Mouse (Mus musculus): ENCODE measurements around the gene Olfr1254. TPM values are rescaled to one million over a fixed set of nuclear protein-coding genes. Genes with fewer than 3 reads are reported as not detected.

The Olfr1254 gene
- polyA plus RNA-seq (2015; fragmentation: Nextera tagmentation; extraction: Ambion mirVana), result not detected in 2 replicates

GRCm38 (mm10) chr2:89793519-89793918 lies at the start of gene Olfr1254:
Olfr1254 (minus strand) TSS chr2:89793619.
- Histone ChIP-seq H3K9ac (replicated peaks) (no peak within 1 kb of the TSS), H3K4me3 (replicated peaks) (no peak within 1 kb of the TSS), H3K27me3 (no peaks in the 10 kb centered on the region), H3K4me2 (replicated peaks) (no peak within 1 kb of the TSS), H3K36me3 (no peaks in the 10 kb centered on the region), H3K4me1 (replicated peaks) (no peaks in the 10 kb centered on the region), H3K27ac (no peak within 1 kb of the TSS), H3K9me3 (no peaks in the 10 kb centered on the region)
- ATAC-seq, result no peak

- no peaks in the 10 kb centered on the region for H3K27me3 ChIP-seq
- H3K4me2 ChIP-seq (replicated peaks), result no peak within 1 kb of the TSS
- no peak for ATAC-seq
- H3K4me1 ChIP-seq (replicated peaks), result no peaks in the 10 kb centered on the region
- no peak within 1 kb of the TSS for H3K9ac ChIP-seq (replicated peaks)
- no peak within 1 kb of the TSS for H3K27ac ChIP-seq
- no peaks in the 10 kb centered on the region for H3K36me3 ChIP-seq
- no peaks in the 10 kb centered on the region for H3K9me3 ChIP-seq
- H3K4me3 ChIP-seq (replicated peaks), result no peak within 1 kb of the TSS
- WGBS, result 64% methylated on average over 2 of the region's 2 CpGs
Observed at GRCm38 (mm10) chr2:89841455-89841854, 48.0 kb upstream of the Olfr1254 start, which contains the start of gene Olfr1256. Olfr1256 (minus strand) TSS chr2:89841555.

GRCm38 (mm10) chr2:89820216-89820615 lies 26.8 kb upstream of the Olfr1254 start:
- Histone ChIP-seq H3K4me3 (replicated peaks) (no peak overlapping the region), H3K9me3 (no peaks in the 10 kb centered on the region), H3K27me3 (no peaks in the 10 kb centered on the region), H3K9ac (replicated peaks) (no peak overlapping the region), H3K27ac (no peak overlapping the region), H3K36me3 (no peaks in the 10 kb centered on the region), H3K4me1 (replicated peaks) (no peaks in the 10 kb centered on the region), H3K4me2 (replicated peaks) (no peak overlapping the region)
- ATAC-seq, result no peak
- 80% methylated on average over 1 of the region's 1 CpGs for WGBS

GRCm38 (mm10) chr2:89811751-89812150 lies 18.3 kb upstream of the Olfr1254 start, which contains the start of gene Olfr1255:
Olfr1255 (plus strand) TSS chr2:89812051.
- Histone ChIP-seq H3K4me1 (replicated peaks) (no peaks in the 10 kb centered on the region), H3K27ac (no peak within 1 kb of the TSS), H3K4me3 (replicated peaks) (no peak within 1 kb of the TSS), H3K9me3 (no peaks in the 10 kb centered on the region), H3K36me3 (no peaks in the 10 kb centered on the region), H3K4me2 (replicated peaks) (no peak within 1 kb of the TSS), H3K27me3 (no peaks in the 10 kb centered on the region), H3K9ac (replicated peaks) (no peak within 1 kb of the TSS)
- whole genome bisulfite sequencing, result 82% methylated on average over 3 of the region's 3 CpGs
- no peak for ATAC-seq

- ATAC-seq, result no peak
- Histone ChIP-seq H3K9me3 (no peaks in the 10 kb centered on the region), H3K4me1 (replicated peaks) (no peaks in the 10 kb centered on the region), H3K27me3 (no peaks in the 10 kb centered on the region), H3K4me2 (replicated peaks) (no peak overlapping the region), H3K9ac (replicated peaks) (no peak overlapping the region), H3K27ac (no peak overlapping the region), H3K4me3 (replicated peaks) (no peak overlapping the region), H3K36me3 (no peaks in the 10 kb centered on the region)
- WGBS, result 86% methylated on average over 2 of the region's 2 CpGs
Observed at GRCm38 (mm10) chr2:89810751-89811150, 17.3 kb upstream of the Olfr1254 start.

- no peak overlapping the region for H3K9ac ChIP-seq (replicated peaks)
- H3K27me3 ChIP-seq, result no peaks in the 10 kb centered on the region
- H3K4me2 ChIP-seq (replicated peaks), result no peak overlapping the region
- no peaks in the 10 kb centered on the region for H3K4me1 ChIP-seq (replicated peaks)
- 95% methylated on average over 3 of the region's 3 CpGs for WGBS
- ATAC-seq, result no peak
- H3K36me3 ChIP-seq, result no peaks in the 10 kb centered on the region
- no peak overlapping the region for H3K4me3 ChIP-seq (replicated peaks)
- no peaks in the 10 kb centered on the region for H3K9me3 ChIP-seq
- no peak overlapping the region for H3K27ac ChIP-seq
Observed at GRCm38 (mm10) chr2:89799583-89799982, 6.2 kb upstream of the Olfr1254 start.

- WGBS, result 89% methylated on average over 1 of the region's 1 CpGs
- Histone ChIP-seq H3K4me3 (replicated peaks) (no peak within 1 kb of the TSS), H3K27me3 (no peaks in the 10 kb centered on the region), H3K9me3 (no peaks in the 10 kb centered on the region), H3K36me3 (no peaks in the 10 kb centered on the region), H3K27ac (no peak within 1 kb of the TSS), H3K9ac (replicated peaks) (no peak within 1 kb of the TSS), H3K4me2 (replicated peaks) (no peak within 1 kb of the TSS), H3K4me1 (replicated peaks) (no peaks in the 10 kb centered on the region)
- ATAC-seq, result no peak
Observed at GRCm38 (mm10) chr2:89756990-89757389, 36.4 kb downstream of the Olfr1254 start, which contains the start of gene Olfr1253. Olfr1253 (minus strand) TSS chr2:89757090.

Other genes with a start within 250 kb of the Olfr1254 start
- not detected in 2 replicates for gene Olfr1245, start 215.2 kb downstream of the Olfr1254 start, polyA plus RNA-seq (2015; fragmentation: Nextera tagmentation; extraction: Ambion mirVana)
- not detected in 2 replicates for gene Olfr1246, start 200.5 kb downstream of the Olfr1254 start, polyA plus RNA-seq (2015; fragmentation: Nextera tagmentation; extraction: Ambion mirVana)
- gene Olfr1247, start 179.5 kb downstream of the Olfr1254 start, polyA plus RNA-seq (2015; fragmentation: Nextera tagmentation; extraction: Ambion mirVana), result not detected in 2 replicates
- not detected in 2 replicates for gene Olfr1248, start 175.4 kb downstream of the Olfr1254 start, polyA plus RNA-seq (2015; fragmentation: Nextera tagmentation; extraction: Ambion mirVana)
- not detected in 2 replicates for gene Olfr1249, start 158.6 kb downstream of the Olfr1254 start, polyA plus RNA-seq (2015; fragmentation: Nextera tagmentation; extraction: Ambion mirVana)
- gene Olfr1250, start 132.2 kb downstream of the Olfr1254 start, polyA plus RNA-seq (2015; fragmentation: Nextera tagmentation; extraction: Ambion mirVana), result not detected in 2 replicates
- not detected in 2 replicates for gene Olfr1251, start 121.7 kb downstream of the Olfr1254 start, polyA plus RNA-seq (2015; fragmentation: Nextera tagmentation; extraction: Ambion mirVana)
- not detected in 2 replicates for gene Olfr1252, start 68.6 kb downstream of the Olfr1254 start, polyA plus RNA-seq (2015; fragmentation: Nextera tagmentation; extraction: Ambion mirVana)
- not detected in 2 replicates for gene Olfr1253, start 36.5 kb downstream of the Olfr1254 start, polyA plus RNA-seq (2015; fragmentation: Nextera tagmentation; extraction: Ambion mirVana)
- gene Olfr1255, start 18.4 kb upstream of the Olfr1254 start, polyA plus RNA-seq (2015; fragmentation: Nextera tagmentation; extraction: Ambion mirVana), result not detected in 2 replicates
- gene Olfr1256, start 47.9 kb upstream of the Olfr1254 start, polyA plus RNA-seq (2015; fragmentation: Nextera tagmentation; extraction: Ambion mirVana), result 0.03 and 0.13 TPM in 2 replicates
- gene Olfr48, start 54.6 kb upstream of the Olfr1254 start, polyA plus RNA-seq (2015; fragmentation: Nextera tagmentation; extraction: Ambion mirVana), result not detected in 2 replicates
- gene Olfr1257, start 84.8 kb upstream of the Olfr1254 start, polyA plus RNA-seq (2015; fragmentation: Nextera tagmentation; extraction: Ambion mirVana), result not detected in 2 replicates
- not detected in 2 replicates for gene Olfr1258, start 133.7 kb upstream of the Olfr1254 start, polyA plus RNA-seq (2015; fragmentation: Nextera tagmentation; extraction: Ambion mirVana)
- not detected in 2 replicates for gene Olfr1259, start 155.0 kb upstream of the Olfr1254 start, polyA plus RNA-seq (2015; fragmentation: Nextera tagmentation; extraction: Ambion mirVana)
- not detected in 2 replicates for gene Olfr1260, start 180.7 kb upstream of the Olfr1254 start, polyA plus RNA-seq (2015; fragmentation: Nextera tagmentation; extraction: Ambion mirVana)
- not detected in 2 replicates for gene Olfr1261, start 197.6 kb upstream of the Olfr1254 start, polyA plus RNA-seq (2015; fragmentation: Nextera tagmentation; extraction: Ambion mirVana)
- gene Olfr1262, start 206.5 kb upstream of the Olfr1254 start, polyA plus RNA-seq (2015; fragmentation: Nextera tagmentation; extraction: Ambion mirVana), result not detected in 2 replicates
- not detected in 2 replicates for gene Olfr1263, start 218.5 kb upstream of the Olfr1254 start, polyA plus RNA-seq (2015; fragmentation: Nextera tagmentation; extraction: Ambion mirVana)
- not detected in 2 replicates for gene Olfr1264, start 232.0 kb upstream of the Olfr1254 start, polyA plus RNA-seq (2015; fragmentation: Nextera tagmentation; extraction: Ambion mirVana)
- gene Olfr1265, start 241.7 kb upstream of the Olfr1254 start, polyA plus RNA-seq (2015; fragmentation: Nextera tagmentation; extraction: Ambion mirVana), result not detected in 2 replicates